Mouse (Mus musculus): Measurements from ENCODE around the gene Slc24a3. TPM values are rescaled to one million over a fixed set of nuclear protein-coding genes. Genes with fewer than 3 reads are reported as not detected.

Gene Slc24a3
- 2.4 and 2.5 TPM in 2 replicates for polyA plus RNA-seq (2015; fragmentation: Nextera tagmentation; extraction: Ambion mirVana)

GRCm38 (mm10) chr2:145167664-145168360, at the start of gene Slc24a3:
Slc24a3 (plus strand) TSS chr2:145167754.

DNA sequence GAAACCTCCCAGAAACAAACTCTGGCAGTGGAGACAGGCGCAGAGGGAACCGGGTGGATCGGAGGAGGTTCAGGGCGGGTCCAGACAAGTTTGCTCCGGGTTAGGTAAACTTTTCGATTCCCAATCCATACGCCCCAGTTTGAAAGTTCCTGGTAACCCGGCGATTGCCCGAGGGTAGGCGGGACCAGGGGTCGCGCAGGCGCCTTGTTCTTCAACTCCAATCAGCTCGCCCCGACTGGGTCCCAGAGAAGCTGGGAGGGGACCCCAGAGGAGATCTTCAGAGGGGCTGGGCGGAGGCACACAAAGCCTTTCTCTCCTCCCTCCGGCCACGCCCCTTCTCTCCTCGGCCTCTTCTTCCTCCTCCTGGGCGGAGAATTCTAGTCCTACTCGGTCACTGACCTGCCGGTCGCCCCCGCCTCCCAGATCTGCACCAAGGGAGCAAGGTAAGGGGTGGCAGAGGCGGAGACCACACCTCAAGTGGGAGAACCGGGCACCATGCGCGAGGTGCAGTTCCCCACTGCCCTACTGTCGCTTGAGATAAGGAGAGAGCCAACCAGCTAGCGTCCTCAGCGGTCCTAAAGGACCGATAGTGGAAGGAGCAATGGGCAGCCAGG, 507.7 kb downstream of the Slc24a3 start, which contains the start of gene Rin2:
TSS of gene Rin2 (plus strand) at position 74 of the 614 bp plus-strand sequence.

